Mouse (Mus musculus) hematopoietic stem cell, adult 5-6 weeks (primary cell): ENCODE data around the gene Atad5. TPM values are rescaled to one million over a fixed set of nuclear protein-coding genes. Genes with fewer than 3 reads are reported as not detected.
"Not testable (repeated sequence)": the region's sequence is repeated elsewhere in the genome, so short reads cannot be mapped to it uniquely, and the experiment has no call there.

Experiments
- ATAC-seq, 2 experiments: fragments of 125-278 bp in 1 of 2; replicated peaks in 1 of 2; 2 replicates each; pipeline ENCODE4 v1.8.0; 2016 to 2017; ENCODE audit warnings: inconsistent platforms in 2 of 2, mild to moderate bottlenecking in 2 of 2, moderate number of reproducible peaks in 2 of 2, low read depth in 1 of 2, moderate TSS enrichment in 1 of 2; ENCODE audit not compliant: low FRiP score in 2 of 2, poor library complexity in 2 of 2, severe bottlenecking in 2 of 2, insufficient read depth in 1 of 2, low TSS enrichment in 1 of 2
- total RNA-seq: library from RNA; stranded (forward); fragments of 172-1452, 232-1000 nt; gene quantifications from 2 replicates; pipeline ENCODE4 v1.2.3, GENCODE M21; 2017

Gene Atad5
- 36.8 and 38.5 TPM in 2 replicates for total RNA-seq

DNA sequence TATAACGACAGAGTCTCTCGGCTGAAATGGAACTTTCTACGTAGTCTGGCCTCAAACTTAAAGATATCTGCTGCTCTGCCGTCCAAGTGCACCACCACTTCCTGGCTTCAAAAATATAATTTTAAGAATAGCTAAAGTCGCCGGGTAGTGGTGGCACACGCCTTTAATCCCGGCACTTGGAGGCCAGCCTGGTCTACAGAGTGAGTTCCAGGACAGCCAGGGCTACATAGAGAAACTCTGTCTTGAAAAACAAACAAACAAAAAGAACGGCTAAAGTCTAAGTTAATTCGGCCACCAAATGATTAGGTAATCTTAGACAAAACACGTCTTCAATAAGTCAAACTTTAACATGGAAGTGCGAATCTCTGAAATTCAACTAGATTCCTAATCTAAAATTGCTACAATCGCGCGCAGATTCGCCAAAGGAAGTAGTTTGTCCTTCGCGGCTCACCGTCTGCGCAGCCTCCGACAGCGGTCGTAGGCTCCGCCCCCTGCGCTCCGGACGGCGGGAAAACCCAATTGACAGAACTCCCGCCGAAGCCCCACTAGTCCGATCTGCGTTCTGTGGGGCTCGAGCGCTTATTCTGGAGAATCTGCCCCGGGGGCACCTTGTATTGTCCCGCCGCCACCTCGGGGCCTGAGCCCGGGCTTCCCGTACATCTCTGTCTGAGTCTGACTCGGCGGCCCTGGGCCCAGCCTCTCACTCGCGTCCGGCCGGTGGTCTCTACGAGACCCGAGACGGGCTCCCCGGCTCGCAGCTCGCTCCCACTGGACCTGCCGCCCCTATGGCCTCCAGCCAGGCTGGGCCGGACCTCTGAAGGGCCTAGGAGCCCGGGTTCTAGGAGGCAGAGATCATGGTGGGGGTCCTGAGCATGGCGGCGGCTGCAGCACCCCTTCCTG is at the start of gene Atad5:
Gene Atad5, plus strand, starts transcription at position 484 of the 900 bp plus-strand sequence.
- ATAC-seq = peak; percentile 77 to 83

- peak; percentile 82 to 83 for ATAC-seq
Observed at GRCm38 (mm10) chr11:80042615-80043418, 46.4 kb upstream of the Atad5 start.

- no peak for ATAC-seq
Observed at GRCm38 (mm10) chr11:80043419-80043817, 45.8 kb upstream of the Atad5 start.

GRCm38 (mm10) chr11:80046856-80047255 is 42.3 kb upstream of the Atad5 start:
- ATAC-seq = no peak

GRCm38 (mm10) chr11:80050088-80050487 is 39.1 kb upstream of the Atad5 start:
- no peak for ATAC-seq

DNA sequence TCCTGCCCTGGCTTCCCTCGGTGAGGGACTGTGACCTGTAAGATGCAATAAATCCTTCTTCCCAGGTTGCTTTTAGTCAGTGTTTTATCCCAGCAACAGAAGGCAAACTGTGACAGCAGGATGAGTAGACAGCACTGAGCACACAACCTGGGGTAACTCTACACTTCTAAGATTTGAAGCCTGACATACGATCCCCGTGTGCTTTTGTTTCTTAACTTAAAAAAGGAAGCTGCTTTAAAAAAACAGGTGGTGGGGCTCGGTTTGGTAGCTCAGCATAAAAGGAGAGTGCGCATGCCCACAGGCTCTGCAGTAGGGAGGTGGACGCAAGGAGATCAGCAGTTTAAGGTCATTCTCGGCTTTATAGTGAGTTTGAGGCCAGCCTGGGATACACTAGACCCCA is 36.7 kb upstream of the Atad5 start:
- ATAC-seq = no peak; a peak in 2 of 4 replicates

- no peak for ATAC-seq
Observed at GRCm38 (mm10) chr11:80053171-80053570, 36.0 kb upstream of the Atad5 start.

DNA sequence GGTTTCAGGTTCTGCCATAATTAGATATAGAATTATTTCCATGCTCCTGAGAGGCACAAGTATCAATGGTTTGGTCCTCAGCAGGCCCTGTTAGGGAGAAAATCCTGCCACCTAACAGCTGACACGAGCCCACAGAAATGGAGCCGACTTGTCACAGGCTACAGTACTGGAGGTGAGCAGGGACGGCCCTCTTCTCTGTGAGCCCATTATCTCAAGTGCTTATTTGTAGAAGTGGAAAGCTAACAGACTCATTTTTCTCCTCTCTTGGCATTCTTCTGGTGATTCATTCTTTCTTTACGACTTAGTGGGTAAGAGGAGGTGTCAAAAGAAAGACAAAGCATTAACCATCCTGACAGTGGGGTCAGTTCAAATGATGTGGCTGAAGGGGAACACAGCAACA is 34.5 kb upstream of the Atad5 start:
- no peak for ATAC-seq

DNA sequence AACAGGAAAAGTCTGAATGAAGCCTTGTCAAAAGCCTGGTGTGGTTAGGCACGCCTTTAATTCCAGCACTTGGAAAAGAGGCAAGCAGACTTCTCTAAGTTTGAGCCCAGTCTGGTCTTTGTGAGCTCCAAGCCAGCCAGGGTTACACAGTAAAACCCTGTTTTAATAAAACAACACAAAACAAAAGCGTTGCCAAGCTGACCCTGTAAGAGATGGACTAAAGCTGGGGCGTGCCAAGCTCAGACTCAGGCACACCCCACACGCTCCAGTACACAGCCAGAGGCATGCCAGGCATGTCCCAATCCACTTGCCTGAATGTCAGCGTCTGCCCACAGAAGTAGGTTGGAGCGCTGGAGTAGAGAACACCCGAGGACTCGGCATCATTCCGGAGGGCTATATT is 33.1 kb upstream of the Atad5 start:
- ATAC-seq = no peak

DNA sequence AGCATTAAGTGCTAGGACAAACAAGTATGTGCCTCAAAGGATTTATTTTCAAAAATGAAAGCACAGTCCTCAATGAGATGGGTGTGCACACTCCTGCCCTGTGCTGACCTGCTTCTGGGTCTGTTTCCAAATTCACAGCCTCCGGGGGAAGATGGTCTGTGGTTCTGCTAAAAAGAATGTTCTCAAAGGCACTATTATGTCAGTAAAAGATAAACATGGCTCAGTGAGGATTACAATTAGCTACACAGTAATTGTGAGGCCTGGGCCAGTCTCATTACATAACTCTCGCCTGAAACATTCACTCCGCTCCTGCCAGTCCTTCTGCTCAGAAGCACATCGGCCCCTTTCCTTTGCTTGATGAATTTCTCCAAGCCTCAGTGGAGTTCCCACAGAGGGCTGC is 27.0 kb upstream of the Atad5 start:
- ATAC-seq = no peak

DNA sequence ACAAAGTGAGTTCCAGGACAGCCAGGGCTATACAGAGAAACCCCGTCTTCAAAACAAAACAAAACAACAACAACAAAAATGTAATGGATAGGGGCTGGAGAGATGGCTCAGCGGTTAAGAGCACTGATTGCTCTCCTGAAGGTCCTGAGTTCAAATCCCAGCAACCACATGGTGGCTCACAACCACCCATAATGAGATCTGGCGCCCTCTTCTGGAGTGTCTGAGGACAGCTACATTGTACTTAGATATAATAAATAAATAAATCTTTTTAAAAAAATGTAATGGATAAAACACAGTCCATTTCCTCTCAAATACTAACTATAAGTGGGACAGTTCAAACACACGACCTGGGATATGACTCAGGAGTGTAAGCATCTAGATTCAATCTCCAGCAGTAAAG is 22.8 kb upstream of the Atad5 start:
- not testable (repeated sequence) for ATAC-seq

- ATAC-seq = peak; percentile 82 to 93
Observed at GRCm38 (mm10) chr11:80067558-80067957, 21.6 kb upstream of the Atad5 start.

DNA sequence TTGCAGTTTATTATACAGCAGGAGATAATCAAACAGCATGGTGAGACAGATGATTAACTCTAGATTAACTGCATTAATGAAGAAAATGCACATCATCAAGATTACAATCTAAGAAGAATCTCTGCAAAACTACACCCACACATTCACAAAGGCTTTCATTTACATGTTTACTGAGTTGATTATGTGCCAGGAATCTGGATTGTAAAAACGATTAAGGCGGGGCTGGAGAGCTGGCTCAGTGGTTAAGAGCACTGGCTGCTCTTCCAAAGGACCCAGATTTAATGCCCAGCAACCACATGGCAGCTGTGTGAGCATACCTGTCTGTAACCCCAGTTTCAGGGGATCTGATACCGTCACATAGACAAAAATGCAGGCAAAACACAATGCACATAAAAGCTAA is 19.4 kb upstream of the Atad5 start:
- ATAC-seq = no peak

DNA sequence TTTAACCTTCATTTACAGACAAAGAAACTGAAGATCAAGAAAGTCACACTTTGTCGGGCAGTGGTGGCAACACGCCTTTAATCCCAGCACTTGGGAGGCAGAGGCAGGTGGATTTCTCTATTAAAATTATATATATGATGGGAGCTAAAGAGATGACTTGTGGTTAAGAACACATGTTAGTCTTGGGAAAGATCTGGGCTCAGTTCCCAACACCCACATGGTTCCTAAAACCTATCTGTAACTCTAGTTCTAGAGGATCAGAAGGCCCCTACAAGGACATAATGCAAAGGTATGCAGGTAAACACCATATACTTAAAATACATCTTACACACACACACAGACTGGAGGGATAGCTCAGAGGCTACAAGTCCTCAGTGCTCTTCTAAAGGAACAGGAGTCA is 18.2 kb upstream of the Atad5 start:
- ATAC-seq = no peak

- no peak for ATAC-seq
Observed at GRCm38 (mm10) chr11:80072365-80072764, 16.8 kb upstream of the Atad5 start.

DNA sequence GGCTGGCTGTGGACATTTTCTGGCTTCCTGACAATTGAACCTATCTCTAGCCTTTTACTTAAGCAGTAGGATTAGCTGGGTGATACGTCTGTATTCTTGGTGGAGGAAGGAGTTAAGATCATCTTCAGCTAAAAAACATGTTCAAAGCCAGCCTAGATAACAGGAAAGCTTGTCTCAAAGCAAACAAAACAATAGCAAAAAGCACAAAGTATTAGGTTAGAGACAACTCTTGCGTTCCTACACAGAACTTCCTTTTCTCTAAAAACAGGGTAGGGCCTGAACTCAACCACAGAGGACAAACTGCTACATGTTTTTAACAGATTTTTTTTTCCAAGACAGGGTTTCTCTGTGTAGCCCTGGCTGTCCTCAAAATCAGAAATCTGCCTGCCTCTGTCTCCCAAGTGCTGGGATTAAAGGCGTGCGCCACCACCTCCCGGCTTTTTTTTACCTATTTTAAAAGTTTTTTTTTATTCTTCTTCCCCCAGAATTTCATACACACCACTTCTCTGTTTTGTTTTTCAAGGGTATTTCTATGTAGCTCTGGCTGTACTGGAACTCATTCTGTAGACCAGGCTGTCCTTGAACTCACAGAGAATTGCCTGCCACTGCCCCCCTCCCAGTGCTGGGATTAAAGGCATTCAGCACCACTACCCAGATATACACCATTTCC is 13.5 kb upstream of the Atad5 start:
- no peak for ATAC-seq

DNA sequence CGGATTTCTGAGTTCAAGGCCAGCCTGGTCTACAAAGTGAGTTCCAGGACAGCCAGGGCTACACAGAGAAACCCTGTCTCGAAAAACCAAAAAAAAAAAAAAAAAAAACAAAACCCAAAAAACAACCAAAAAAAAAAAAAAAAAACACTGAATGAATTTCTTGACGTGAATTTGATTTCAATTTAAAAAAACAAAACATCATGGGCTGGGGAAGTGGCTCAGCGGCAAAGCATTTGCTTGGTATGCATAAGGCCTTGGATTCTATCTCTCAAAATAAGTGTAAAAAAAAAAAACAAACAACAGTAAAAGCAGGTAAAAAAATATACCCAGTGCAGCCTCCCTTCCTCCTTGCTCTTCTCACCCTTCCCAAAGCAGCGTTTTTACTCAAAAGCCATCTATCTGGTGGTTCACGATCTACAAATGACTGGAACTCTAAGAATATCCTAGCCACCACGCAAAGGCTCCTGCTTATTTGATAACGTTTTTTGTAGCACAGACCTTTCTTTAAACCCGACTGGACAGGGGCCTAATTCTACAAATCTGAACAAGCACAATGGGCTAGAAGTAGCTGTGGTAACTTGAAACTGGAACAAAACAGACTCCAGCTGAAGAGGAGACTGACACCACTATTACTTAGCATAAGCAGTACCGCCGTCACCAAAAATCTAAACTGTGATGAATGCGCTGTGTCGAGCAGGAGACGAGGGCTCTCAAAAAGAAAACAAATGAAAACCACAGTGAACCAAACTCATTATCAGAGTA is 11.2 kb upstream of the Atad5 start:
- ATAC-seq = no peak
